Mouse (Mus musculus) embryonic fibroblast, embryonic 13.5 days (primary cell): ENCODE results near the gene Tcf7l2.

Experiments used
- CTCF ChIP-seq: IDR thresholded peaks from 2 replicates; pipeline ENCODE4 v1.5.1; 2011; ENCODE audit warnings: mild to moderate bottlenecking, control low read depth, low read length, moderate library complexity, borderline replicate concordance; ENCODE audit not compliant: insufficient read depth
- POLR2A ChIP-seq: IDR thresholded peaks from 2 replicates; pipeline ENCODE4 v1.6.1; 2011; ENCODE audit warnings: low read depth, mild to moderate bottlenecking, control low read depth, low read length, moderate library complexity

DNA sequence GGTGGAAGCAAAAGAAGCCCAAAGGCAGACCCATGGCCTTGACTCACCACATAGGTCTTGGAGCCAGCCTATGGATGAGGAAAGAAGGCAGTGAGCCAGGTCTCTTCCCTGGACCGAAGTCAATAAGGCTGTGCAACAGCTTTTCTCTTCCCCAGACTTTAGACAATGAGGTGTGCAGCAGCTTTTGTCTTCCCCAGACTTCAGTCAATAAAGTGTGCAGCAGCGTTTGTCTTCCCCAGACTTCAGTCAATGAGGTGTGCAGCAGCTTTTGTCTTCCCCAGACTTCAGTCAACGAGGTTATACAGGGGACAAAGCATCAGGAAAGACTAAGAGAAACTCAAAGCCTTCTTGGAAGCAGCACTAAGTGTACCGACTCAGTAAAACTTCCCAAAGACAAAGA, 39.5 kb upstream of the Tcf7l2 start:
- TF ChIP-seq POLR2A = no peak
- no peak for TF ChIP-seq CTCF
